ENCODE assay signal across 17 mouse cellular contexts in the genomic region with DNA sequence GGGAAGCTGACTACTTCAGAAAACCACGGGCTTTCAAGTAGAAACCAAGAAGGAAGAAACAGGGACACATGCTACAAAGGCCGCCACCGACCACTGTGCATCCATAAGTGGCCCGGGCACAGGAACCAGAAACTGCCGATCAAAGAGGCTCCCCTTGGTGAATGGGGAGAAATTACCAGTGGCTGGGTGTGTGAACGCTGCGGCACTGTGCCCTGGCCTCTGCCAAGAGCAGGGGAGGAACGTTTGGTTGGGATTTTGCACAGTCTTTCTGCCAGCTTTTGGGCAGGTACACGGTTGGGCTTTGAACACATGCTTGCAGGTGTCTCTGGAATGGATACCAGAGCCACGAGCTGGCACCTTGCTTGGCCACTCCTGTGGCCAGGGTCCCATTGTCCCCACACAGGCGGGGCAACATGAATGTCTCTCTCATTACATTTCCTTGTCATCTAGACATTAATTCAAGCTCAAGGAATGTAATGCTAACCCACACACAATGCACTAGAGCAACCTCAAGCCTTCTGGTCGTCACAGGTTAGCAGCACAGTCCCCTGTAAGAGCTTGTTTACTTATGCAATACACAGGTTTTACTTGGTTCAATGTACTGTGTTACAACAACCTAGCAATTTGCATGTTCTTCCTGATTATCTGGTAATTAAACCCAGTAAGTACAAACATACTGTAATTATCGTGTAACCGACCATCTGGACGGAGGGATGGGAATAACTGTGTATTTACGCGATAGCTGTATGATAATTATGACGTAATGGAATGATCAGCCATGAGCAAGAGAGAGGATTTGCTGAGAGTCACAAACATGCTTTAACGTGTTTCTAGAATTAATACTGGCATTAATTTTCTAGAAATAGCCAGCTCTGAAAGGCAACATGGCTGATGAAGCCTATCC.
A peak's percentile ranks its signal among the peaks of the same experiment; 100 is the strongest.
DNase-seq lines count a peak whose midpoint lies in the region; ATAC-seq and TF ChIP-seq lines count a peak whose summit lies in the region.
"Had no signal": no experiment of that assay in that cellular context is flagged by ENCODE, and none has a peak within 500 bp of the region (broad histone marks: within the 10 kb centered on the region; RNA-seq: fewer than 3 reads in every experiment).

No protein-coding gene starts in this region.

- H3K4me1 ChIP-seq in limb, embryonic 13.5 days, result peaks cover 13% of the 10 kb centered on the region; the same call in 1 of the 2 replicates
- peaks cover 9% of the 10 kb centered on the region; the same call in 1 of the 2 replicates for H3K4me1 ChIP-seq in limb, embryonic 10.5 days
- peaks cover 14% of the 10 kb centered on the region; the same call in 1 of the 2 replicates for H3K4me1 ChIP-seq in forebrain, postnatal 0 days (ENCODE audit: insufficient read depth)
- H3K4me1 ChIP-seq: intestine, embryonic 15.5 days; stomach, embryonic 15.5 days had no signal

- H3K4me2 ChIP-seq in limb, embryonic 13.5 days (replicated peaks), result 0 out of 2 replicates have a peak overlapping the region, but pooled peaks have one; percentile 23
- peak overlapping the region; percentile 19 for H3K4me2 ChIP-seq in forebrain, postnatal 0 days (ENCODE audit: low read depth)
- H3K4me2 ChIP-seq: intestine, embryonic 15.5 days; stomach, embryonic 15.5 days had no signal

- intact Hi-C loops in gastrocnemius, adult 2 months (cut with DNase I), result no loop called here

- H3K27ac ChIP-seq in gastrocnemius, adult 2 months, result no peak overlapping the region
- peak overlapping the region; percentile 22; the same call in 1 of the 2 replicates for H3K27ac ChIP-seq in limb, embryonic 13.5 days
- no peak overlapping the region for H3K27ac ChIP-seq in limb, embryonic 10.5 days
- H3K27ac ChIP-seq in forebrain, postnatal 0 days (ENCODE audit: low read depth, low read length), result no peak overlapping the region
- H3K27ac ChIP-seq: hindbrain, embryonic 10.5 days; intestine, embryonic 15.5 days; stomach, embryonic 15.5 days had no signal

- H3K4me3 ChIP-seq in gastrocnemius, adult 2 months, result peak overlapping the region; percentile 13; the same call in 1 of the 2 replicates
- no peak overlapping the region for H3K4me3 ChIP-seq in limb, embryonic 13.5 days
- H3K4me3 ChIP-seq in limb, embryonic 10.5 days, result no peak overlapping the region
- no peak overlapping the region for H3K4me3 ChIP-seq in forebrain, postnatal 0 days (ENCODE audit: low read depth, low read length)
- H3K4me3 ChIP-seq: hindbrain, embryonic 10.5 days; intestine, embryonic 15.5 days; midbrain, embryonic 10.5 days; stomach, embryonic 15.5 days had no signal

- no peak overlapping the region for H3K9ac ChIP-seq in limb, embryonic 13.5 days
- H3K9ac ChIP-seq in forebrain, postnatal 0 days, result no peak overlapping the region
- H3K9ac ChIP-seq: intestine, embryonic 15.5 days; stomach, embryonic 15.5 days had no signal

- no peaks in the 10 kb centered on the region for H3K27me3 ChIP-seq in limb, embryonic 13.5 days
- H3K27me3 ChIP-seq in limb, embryonic 10.5 days (ENCODE audit: low read depth, poor library complexity, severe bottlenecking), result no peaks in the 10 kb centered on the region
- H3K27me3 ChIP-seq in forebrain, postnatal 0 days (ENCODE audit: insufficient read depth, low read length), result no peaks in the 10 kb centered on the region
- H3K27me3 ChIP-seq: intestine, embryonic 15.5 days; stomach, embryonic 15.5 days had no signal

- H3K36me3 ChIP-seq in limb, embryonic 13.5 days, result no peaks in the 10 kb centered on the region
- no peaks in the 10 kb centered on the region for H3K36me3 ChIP-seq in limb, embryonic 10.5 days
- H3K36me3 ChIP-seq in forebrain, postnatal 0 days (ENCODE audit: insufficient read depth), result no peaks in the 10 kb centered on the region
- H3K36me3 ChIP-seq: hindbrain, embryonic 10.5 days; intestine, embryonic 15.5 days; midbrain, embryonic 10.5 days; stomach, embryonic 15.5 days had no signal

- 76% methylated on average over 19 of the region's 19 CpGs for WGBS in limb, embryonic 13.5 days
- 87% methylated on average over 19 of the region's 19 CpGs for WGBS in limb, embryonic 10.5 days
- 33% methylated on average over 19 of the region's 19 CpGs for WGBS in forebrain, postnatal 0 days

- DNase-seq in gastrocnemius, adult 2 months, result no peak
- no peak for DNase-seq in gastrocnemius, adult 18-20 months (ENCODE audit: low spot score)
- no peak for DNase-seq in limb, embryonic 10.5 days (ENCODE audit: low spot score)
- DNase-seq in brain, adult 2 months (ENCODE audit: low read depth, low spot score), result peak; percentile 43
- DNase-seq in forebrain, postnatal 0 days, result peak; percentile 54
- DNase-seq in frontal cortex, adult 2 months (ENCODE audit: extremely low spot score in 1 of 2, low spot score in 1 of 2), result no peak
- DNase-seq: cerebellum, adult 9-11 months; embryo, embryonic 11 days; lung, adult 18-20 months; lung, postnatal 4 days; thymus, postnatal 14 days had no signal

- no peaks in the 10 kb centered on the region for H3K9me3 ChIP-seq in limb, embryonic 13.5 days
- H3K9me3 ChIP-seq in limb, embryonic 10.5 days (replicated peaks), result no peaks in the 10 kb centered on the region
- H3K9me3 ChIP-seq in forebrain, postnatal 0 days (ENCODE audit: low read length), result no peaks in the 10 kb centered on the region
- H3K9me3 ChIP-seq: hindbrain, embryonic 10.5 days; intestine, embryonic 15.5 days; midbrain, embryonic 10.5 days; stomach, embryonic 15.5 days had no signal

- no peak for TF ChIP-seq CTCF in gastrocnemius, adult 2 months (IDR thresholded peaks at IDR 0.05)
- TF ChIP-seq CTCF in forebrain, postnatal 0 days (IDR thresholded peaks at IDR 0.05; ENCODE audit: low read depth), result no peak

- ATAC-seq in limb, embryonic 13.5 days (ENCODE audit: low FRiP score, low read depth), result no peak
- peak; percentile 65 for ATAC-seq in forebrain, postnatal 0 days
- no peak for ATAC-seq in erythroblast, adult 5-6 weeks (replicated peaks; ENCODE audit: low FRiP score, poor library complexity, severe bottlenecking)
- ATAC-seq: intestine, embryonic 15.5 days had no signal

Comparison
In these comparisons a context has a peak if more than half of its experiments do, and no peak if none do; other contexts are left out.
1. DNase-seq: peak in brain, adult 2 months (single experiment) and forebrain, postnatal 0 days (single experiment); none in gastrocnemius, adult 2 months (single experiment), gastrocnemius, adult 18-20 months (single experiment), limb, embryonic 10.5 days (single experiment) and frontal cortex, adult 2 months (0 of 2).